Mouse (Mus musculus): ENCODE measurements around the gene Stk16. TPM values are rescaled to one million over a fixed set of nuclear protein-coding genes. Genes with fewer than 3 reads are reported as not detected.
A peak's percentile ranks its signal among the peaks of the same experiment; 100 is the strongest.

Gene Stk16
- polyA plus RNA-seq, 1 experiment, result 18.8 TPM

DNA sequence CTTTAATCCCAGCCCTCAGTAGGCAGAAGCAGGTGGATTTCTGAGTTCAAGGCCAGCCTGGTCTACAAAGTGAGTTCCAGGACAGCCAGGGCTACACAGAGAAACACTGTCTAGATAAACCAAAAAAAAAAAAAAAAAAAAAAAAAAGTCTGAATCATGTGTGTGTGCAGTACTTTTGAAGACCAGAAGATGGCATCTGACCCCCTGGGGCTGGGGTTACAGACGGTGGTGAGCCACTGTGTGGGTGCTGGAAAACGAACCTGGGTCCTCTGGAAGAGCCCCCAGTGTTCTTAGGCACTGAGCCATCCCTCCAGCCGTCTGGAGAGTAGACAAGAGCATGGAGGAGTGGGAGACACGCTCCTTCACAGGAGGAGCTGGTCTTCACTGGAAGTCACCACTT is 28.5 kb upstream of the Stk16 start:
- Histone ChIP-seq H3K4me3 (replicated peaks) (no peak overlapping the region), H3K27me3 (ENCODE audit: control insufficient read depth) (no peaks in the 10 kb centered on the region; the same call in 1 of the 2 replicates), H3K9me3 (ENCODE audit: control insufficient read depth, low read length) (peaks cover 7% of the 10 kb centered on the region), H3K36me3 (ENCODE audit: control insufficient read depth) (peaks cover 89% of the 10 kb centered on the region), H3K4me1 (ENCODE audit: control insufficient read depth) (peaks cover 56% of the 10 kb centered on the region)
- TF ChIP-seq TAL1 (IDR thresholded peaks at IDR 0.05; ENCODE audit: low read length), result no peak
- no peak for TF ChIP-seq GATA1 (IDR thresholded peaks at IDR 0.05; ENCODE audit: low read length)

DNA sequence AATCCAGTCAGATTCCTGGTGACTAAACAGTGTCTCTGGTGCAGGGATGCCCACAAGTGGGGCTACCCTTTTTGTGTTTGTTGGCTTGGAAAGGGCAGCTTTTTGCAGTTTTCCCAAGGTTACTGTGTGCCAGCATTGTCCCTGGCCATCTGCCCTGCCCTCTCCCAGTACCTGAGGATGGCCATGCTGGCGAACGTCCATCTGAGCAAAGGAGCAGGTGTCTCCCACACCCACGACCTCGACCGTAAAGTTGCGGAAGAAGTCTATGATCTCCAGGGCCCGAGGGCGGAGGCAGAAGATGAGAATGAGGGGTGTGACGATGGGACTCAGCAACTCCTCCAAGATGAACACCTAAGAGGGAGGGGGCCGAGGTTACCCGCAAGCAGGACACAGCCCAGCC is 25.1 kb upstream of the Stk16 start:
- Histone ChIP-seq H3K4me3 (replicated peaks) (no peak overlapping the region), H3K4me1 (ENCODE audit: control insufficient read depth) (peaks cover 58% of the 10 kb centered on the region), H3K9me3 (ENCODE audit: control insufficient read depth, low read length) (peaks cover 7% of the 10 kb centered on the region), H3K36me3 (ENCODE audit: control insufficient read depth) (peaks cover 99% of the 10 kb centered on the region), H3K27me3 (ENCODE audit: control insufficient read depth) (no peaks in the 10 kb centered on the region; the same call in 1 of the 2 replicates)
- no peak for TF ChIP-seq GATA1 (IDR thresholded peaks at IDR 0.05; ENCODE audit: low read length)
- no peak for TF ChIP-seq TAL1 (IDR thresholded peaks at IDR 0.05; ENCODE audit: low read length)

DNA sequence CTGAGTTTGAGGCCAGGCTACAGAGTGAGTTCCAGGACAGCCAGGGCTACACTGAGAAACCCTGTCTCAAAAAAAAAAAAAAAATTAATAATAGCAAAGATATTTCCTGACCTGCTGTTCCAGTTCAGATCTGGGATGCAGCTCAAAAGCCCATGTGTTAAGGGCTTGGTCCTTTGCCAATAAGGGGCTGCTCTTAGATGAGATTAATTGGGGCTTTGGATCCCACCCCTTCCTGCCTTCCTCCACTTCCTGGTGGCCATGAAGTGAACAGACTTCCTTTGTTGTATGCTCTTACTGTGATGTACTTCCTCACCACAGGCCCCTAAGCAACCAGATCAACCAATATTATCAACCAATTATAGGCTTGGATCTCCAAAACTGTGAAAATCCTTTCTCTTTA is 23.5 kb upstream of the Stk16 start:
- Histone ChIP-seq H3K4me1 (ENCODE audit: control insufficient read depth) (peaks cover 52% of the 10 kb centered on the region), H3K4me3 (replicated peaks) (no peak overlapping the region), H3K27me3 (ENCODE audit: control insufficient read depth) (no peaks in the 10 kb centered on the region; the same call in 1 of the 2 replicates), H3K36me3 (ENCODE audit: control insufficient read depth) (peaks cover 88% of the 10 kb centered on the region), H3K9me3 (ENCODE audit: control insufficient read depth, low read length) (peaks cover 7% of the 10 kb centered on the region)
- no peak for TF ChIP-seq GATA1 (IDR thresholded peaks at IDR 0.05; ENCODE audit: low read length)
- no peak for TF ChIP-seq TAL1 (IDR thresholded peaks at IDR 0.05; ENCODE audit: low read length)

DNA sequence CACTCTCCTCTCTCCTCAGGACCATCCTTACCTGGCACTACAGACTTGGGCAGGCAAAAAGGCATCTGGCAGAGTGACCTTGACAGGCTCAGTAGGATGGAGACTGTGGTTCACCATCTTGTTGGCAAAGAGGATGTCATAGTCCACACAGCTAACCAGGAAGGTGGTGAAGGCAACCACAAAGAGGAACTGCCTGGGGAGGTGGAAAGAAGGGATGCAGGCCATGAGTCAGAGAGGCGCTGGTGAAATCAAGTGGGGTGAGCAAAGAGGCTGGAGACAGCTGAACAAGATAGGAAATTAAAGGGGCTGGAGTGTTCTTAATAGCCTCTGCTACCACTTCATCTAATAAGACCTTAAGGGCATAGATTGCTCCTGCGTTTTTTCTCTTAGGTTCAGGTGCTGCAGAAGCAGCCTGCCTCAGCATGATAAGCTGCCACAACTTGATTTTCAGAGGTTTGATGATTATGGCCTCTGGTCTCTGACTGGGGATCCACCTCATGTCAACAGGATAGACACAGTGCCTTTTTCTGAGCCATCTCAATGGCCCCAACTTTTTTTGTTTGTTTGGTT is 22.6 kb upstream of the Stk16 start:
- H3K36me3 ChIP-seq (ENCODE audit: control insufficient read depth), result peaks cover 79% of the 10 kb centered on the region
- H3K4me3 ChIP-seq (replicated peaks), result no peak overlapping the region
- TF ChIP-seq TAL1 (IDR thresholded peaks at IDR 0.05; ENCODE audit: low read length), result no peak
- no peak for TF ChIP-seq GATA1 (IDR thresholded peaks at IDR 0.05; ENCODE audit: low read length)
- no peaks in the 10 kb centered on the region for H3K9me3 ChIP-seq (ENCODE audit: control insufficient read depth, low read length)
- no peaks in the 10 kb centered on the region for H3K27me3 ChIP-seq (ENCODE audit: control insufficient read depth)
- H3K4me1 ChIP-seq (ENCODE audit: control insufficient read depth), result peaks cover 57% of the 10 kb centered on the region

DNA sequence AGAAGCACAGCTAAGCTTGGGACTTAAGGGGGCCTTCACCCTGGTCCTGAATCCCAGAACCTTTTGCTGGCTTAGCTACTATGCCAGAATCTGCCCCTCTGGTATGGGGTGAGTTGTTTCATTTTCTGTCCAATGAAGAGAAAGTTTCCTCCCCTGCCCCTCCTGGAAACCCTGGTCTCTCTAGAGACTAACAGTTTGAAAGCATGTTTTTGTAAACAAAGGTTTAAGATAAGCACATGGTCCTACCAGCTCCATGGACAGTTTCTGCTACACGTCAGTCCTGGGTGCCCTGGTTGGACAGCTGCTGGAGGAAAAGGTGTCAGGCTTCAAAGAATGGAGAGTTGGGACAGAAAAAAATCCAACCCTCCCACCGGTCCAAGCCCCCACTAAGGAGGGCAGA is 20.1 kb upstream of the Stk16 start:
- TF ChIP-seq GATA1 (IDR thresholded peaks at IDR 0.05; ENCODE audit: low read length) (no peak; the same call in 1 of the 2 replicates), TAL1 (IDR thresholded peaks at IDR 0.05; ENCODE audit: low read length) (no peak)
- peaks cover 58% of the 10 kb centered on the region for H3K4me1 ChIP-seq (ENCODE audit: control insufficient read depth)
- H3K36me3 ChIP-seq (ENCODE audit: control insufficient read depth), result peaks cover 64% of the 10 kb centered on the region
- H3K27me3 ChIP-seq (ENCODE audit: control insufficient read depth), result no peaks in the 10 kb centered on the region
- no peaks in the 10 kb centered on the region for H3K9me3 ChIP-seq (ENCODE audit: control insufficient read depth, low read length)
- peak overlapping the region; percentile 92 for H3K4me3 ChIP-seq (replicated peaks)

DNA sequence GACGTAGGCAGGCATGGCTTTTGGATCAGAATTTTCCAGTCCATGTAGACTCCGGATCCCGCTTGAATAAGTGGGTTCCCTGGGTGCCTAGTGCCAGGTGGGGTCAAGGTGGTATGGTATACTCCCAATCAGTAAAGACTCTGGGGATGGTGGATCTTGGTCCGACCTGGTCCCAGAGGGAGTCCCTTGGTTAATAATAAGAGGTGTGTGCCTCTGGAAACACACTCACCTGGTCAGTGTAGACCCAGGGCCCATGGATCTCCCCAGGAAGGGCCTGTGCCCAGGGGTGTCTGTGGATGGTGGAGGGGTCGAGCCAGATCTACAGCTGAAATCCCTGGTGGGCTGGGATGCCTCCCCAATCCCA is 19.4 kb upstream of the Stk16 start:
- peaks cover 63% of the 10 kb centered on the region for H3K36me3 ChIP-seq (ENCODE audit: control insufficient read depth)
- H3K4me1 ChIP-seq (ENCODE audit: control insufficient read depth), result peaks cover 56% of the 10 kb centered on the region
- no peaks in the 10 kb centered on the region for H3K9me3 ChIP-seq (ENCODE audit: control insufficient read depth, low read length)
- peak overlapping the region; percentile 92 for H3K4me3 ChIP-seq (replicated peaks)
- H3K27me3 ChIP-seq (ENCODE audit: control insufficient read depth), result no peaks in the 10 kb centered on the region
- TF ChIP-seq GATA1 (IDR thresholded peaks at IDR 0.05; ENCODE audit: low read length), result no peak
- no peak for TF ChIP-seq TAL1 (IDR thresholded peaks at IDR 0.05; ENCODE audit: low read length)

DNA sequence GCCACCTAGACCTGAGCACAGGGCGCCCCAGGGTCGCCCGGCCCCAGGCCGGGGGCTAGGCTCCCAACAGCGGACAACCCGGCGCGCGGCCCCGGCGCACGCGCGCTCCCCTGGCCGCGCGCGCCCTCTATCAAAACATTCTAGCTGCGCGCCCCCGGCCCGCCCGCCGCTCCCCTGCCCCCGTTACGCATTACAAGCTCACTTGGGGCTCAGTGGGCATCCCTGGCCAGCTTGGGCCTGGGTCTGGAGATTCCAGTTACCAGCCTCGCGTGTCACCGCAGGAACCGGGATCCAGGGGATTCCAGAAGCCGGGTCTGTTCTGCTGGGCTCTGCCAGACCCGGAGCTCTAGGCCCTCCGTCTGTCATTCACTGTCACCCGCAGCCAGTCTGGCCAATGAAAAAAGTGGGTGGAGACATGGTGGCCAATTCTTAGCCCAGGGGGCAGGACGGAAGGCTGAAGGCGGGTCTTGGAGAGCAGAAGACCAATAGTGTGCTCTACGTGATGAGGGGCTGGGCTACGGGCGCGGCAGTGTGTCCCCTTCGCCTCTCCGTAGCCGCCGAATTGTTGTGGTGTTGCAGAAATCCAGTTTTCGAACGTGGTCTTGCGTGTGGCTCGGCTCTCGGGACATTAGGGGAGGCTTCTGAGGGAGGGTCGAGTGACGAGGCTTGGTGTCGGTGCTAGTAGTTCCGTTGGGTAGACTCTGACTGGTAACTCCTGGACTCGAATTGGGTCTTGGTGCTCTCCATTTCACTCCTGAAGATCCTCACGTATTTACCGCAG is 18.8 kb upstream of the Stk16 start, which contains the start of the genes Ankzf1 and Atg9a:
TSS of gene Ankzf1 (plus strand) at position 530 of the 781 bp plus-strand sequence.
TSS of gene Atg9a (minus strand) at position 575 of the 781 bp plus-strand sequence.
- no peak for TF ChIP-seq GATA1 (IDR thresholded peaks at IDR 0.05; ENCODE audit: low read length)
- no peak for TF ChIP-seq TAL1 (IDR thresholded peaks at IDR 0.05; ENCODE audit: low read length)
- peaks cover 54% of the 10 kb centered on the region for H3K4me1 ChIP-seq (ENCODE audit: control insufficient read depth)
- H3K36me3 ChIP-seq (ENCODE audit: control insufficient read depth), result peaks cover 63% of the 10 kb centered on the region
- H3K9me3 ChIP-seq (ENCODE audit: control insufficient read depth, low read length), result no peaks in the 10 kb centered on the region
- H3K27me3 ChIP-seq (ENCODE audit: control insufficient read depth), result no peaks in the 10 kb centered on the region
- H3K4me3 ChIP-seq (replicated peaks), result peak within 1 kb of the TSS; percentile 92

DNA sequence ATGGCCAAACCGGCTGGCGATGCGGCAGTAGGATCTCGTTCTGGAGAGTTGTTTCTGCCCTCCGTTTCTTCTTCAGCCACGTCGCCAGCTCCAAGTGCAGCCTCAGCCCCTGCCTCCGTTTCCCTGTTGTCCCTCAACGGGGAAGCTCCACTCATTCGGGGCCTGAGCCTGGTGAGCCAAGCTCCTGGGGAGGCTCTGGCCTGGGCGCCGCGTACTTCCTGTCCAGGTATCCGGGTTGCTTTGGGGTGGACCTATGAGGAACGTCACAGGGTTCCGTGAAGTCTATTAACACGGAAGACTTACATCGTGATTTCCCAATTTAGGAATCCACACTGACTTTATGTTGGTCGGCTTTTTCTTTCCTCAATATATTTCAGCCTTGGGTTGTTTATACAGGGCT is 18.2 kb upstream of the Stk16 start:
- Histone ChIP-seq H3K27me3 (ENCODE audit: control insufficient read depth) (no peaks in the 10 kb centered on the region), H3K36me3 (ENCODE audit: control insufficient read depth) (peaks cover 60% of the 10 kb centered on the region), H3K4me3 (replicated peaks) (peak overlapping the region; percentile 92), H3K9me3 (ENCODE audit: control insufficient read depth, low read length) (no peaks in the 10 kb centered on the region), H3K4me1 (ENCODE audit: control insufficient read depth) (peaks cover 54% of the 10 kb centered on the region)
- TF ChIP-seq TAL1 (IDR thresholded peaks at IDR 0.05; ENCODE audit: low read length), result no peak

DNA sequence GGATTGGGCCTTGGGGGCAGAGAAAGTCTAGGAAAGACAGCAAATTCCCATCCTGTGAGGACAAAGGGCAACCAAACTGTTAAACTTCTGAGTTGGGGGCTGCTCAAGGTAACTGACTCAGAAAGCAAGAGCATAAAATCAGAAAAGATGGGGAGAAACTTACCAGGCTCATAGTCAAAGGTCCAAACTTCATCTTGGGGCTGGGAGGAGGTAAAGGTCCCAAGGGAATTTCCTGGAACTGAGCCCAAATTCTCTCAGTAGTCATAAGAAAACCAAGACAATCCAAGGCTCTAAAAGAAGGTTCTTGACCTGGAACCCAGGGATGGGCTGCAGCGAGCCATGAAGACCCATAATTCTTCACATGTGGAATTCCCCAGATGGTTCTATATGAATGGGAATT is 9.4 kb upstream of the Stk16 start:
- no peak for TF ChIP-seq GATA1 (IDR thresholded peaks at IDR 0.05; ENCODE audit: low read length)
- no peak for TF ChIP-seq TAL1 (IDR thresholded peaks at IDR 0.05; ENCODE audit: low read length)
- peaks cover 39% of the 10 kb centered on the region for H3K36me3 ChIP-seq (ENCODE audit: control insufficient read depth)
- no peaks in the 10 kb centered on the region for H3K9me3 ChIP-seq (ENCODE audit: control insufficient read depth, low read length)
- no peaks in the 10 kb centered on the region for H3K27me3 ChIP-seq (ENCODE audit: control insufficient read depth)
- no peak overlapping the region for H3K4me3 ChIP-seq (replicated peaks)
- H3K4me1 ChIP-seq (ENCODE audit: control insufficient read depth), result no peaks in the 10 kb centered on the region
